9 mouse cellular contexts compared by ENCODE assay signal in the genomic region with DNA sequence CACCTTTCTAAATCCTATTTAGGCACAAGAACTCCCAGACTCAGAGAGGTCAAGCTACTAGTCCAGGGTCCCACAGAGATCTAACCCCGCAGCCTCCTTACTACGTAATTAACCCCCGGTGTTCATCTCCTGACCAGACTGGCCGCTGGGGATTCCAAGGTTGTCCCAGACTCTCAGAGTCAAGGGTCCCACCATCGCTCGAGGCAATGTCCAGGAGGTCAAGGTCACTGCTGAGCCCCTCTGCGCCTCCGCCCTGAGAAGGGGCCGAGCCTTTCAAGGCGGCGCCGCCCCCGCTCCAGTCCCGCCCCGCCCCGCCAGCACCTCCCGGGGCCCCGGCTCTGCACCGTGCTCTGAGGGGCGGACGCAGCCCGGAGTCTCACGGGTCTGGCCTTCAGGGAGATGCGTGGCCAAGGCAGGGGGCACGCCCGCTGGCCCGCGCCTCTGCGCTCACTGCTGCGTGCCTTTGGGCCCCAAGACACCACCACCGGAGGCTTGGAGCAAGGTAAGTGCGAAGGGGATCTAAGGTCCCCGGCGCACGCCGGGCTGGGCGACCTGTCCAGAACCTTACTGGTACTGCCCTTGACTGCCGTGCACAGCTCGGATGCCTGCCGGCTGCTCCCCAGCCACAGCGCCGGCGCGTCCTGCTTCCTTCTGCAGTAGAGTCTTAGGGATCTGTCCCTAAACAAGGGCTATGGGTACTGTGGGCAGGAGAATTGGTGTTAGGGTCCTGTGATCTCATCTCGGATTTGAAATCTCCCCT. TPM values are rescaled to one million over a fixed set of nuclear protein-coding genes. Genes with fewer than 3 reads are reported as not detected.
DNase-seq lines count a peak whose midpoint lies in the region; ATAC-seq and TF ChIP-seq lines count a peak whose summit lies in the region.
"Had no signal": no experiment of that assay in that cellular context is flagged by ENCODE, and none has a peak within 500 bp of the region (broad histone marks: within the 10 kb centered on the region; RNA-seq: fewer than 3 reads in every experiment).

A gene (plus strand): TSS at position 175 of the 760 bp plus-strand sequence.

- peak within 1 kb of the TSS; percentile 16; the same call in 1 of the 2 replicates for H3K9ac ChIP-seq in lung, embryonic 15.5 days
- peak within 1 kb of the TSS; percentile 56 for H3K9ac ChIP-seq in forebrain, postnatal 0 days

- TF ChIP-seq POLR2A in olfactory bulb, adult 2 months (IDR thresholded peaks at IDR 0.05; ENCODE audit: insufficient read depth, low read depth, low read length) = no peak

- H3K4me2 ChIP-seq in lung, embryonic 15.5 days = peak within 1 kb of the TSS; percentile 77
- peak within 1 kb of the TSS; percentile 97 for H3K4me2 ChIP-seq in forebrain, postnatal 0 days (ENCODE audit: low read depth)

- peaks cover 23% of the 10 kb centered on the region for H3K27me3 ChIP-seq in lung, embryonic 15.5 days
- peaks cover 6% of the 10 kb centered on the region; the same call in 1 of the 2 replicates for H3K27me3 ChIP-seq in forebrain, postnatal 0 days (ENCODE audit: insufficient read depth, low read length)

- TF ChIP-seq CTCF in forebrain, postnatal 0 days (IDR thresholded peaks at IDR 0.05; ENCODE audit: low read depth) = no peak
- no peak for TF ChIP-seq CTCF in olfactory bulb, adult 2 months (IDR thresholded peaks at IDR 0.05; ENCODE audit: insufficient read depth, low read depth, low read length)

- peaks cover 6% of the 10 kb centered on the region for H3K4me1 ChIP-seq in lung, embryonic 15.5 days
- no peaks in the 10 kb centered on the region for H3K4me1 ChIP-seq in forebrain, postnatal 0 days (ENCODE audit: insufficient read depth)
- peaks cover 11% of the 10 kb centered on the region for H3K4me1 ChIP-seq in olfactory bulb, adult 2 months (ENCODE audit: control insufficient read depth, insufficient read depth, low read length)

- no peaks in the 10 kb centered on the region for H3K9me3 ChIP-seq in lung, embryonic 15.5 days
- H3K9me3 ChIP-seq in forebrain, postnatal 0 days (ENCODE audit: low read length) = no peaks in the 10 kb centered on the region

- peak within 1 kb of the TSS; percentile 37 for H3K4me3 ChIP-seq in lung, embryonic 15.5 days
- peak within 1 kb of the TSS; percentile 40 for H3K4me3 ChIP-seq in forebrain, postnatal 0 days (ENCODE audit: low read depth, low read length)
- peak within 1 kb of the TSS; percentile 52 for H3K4me3 ChIP-seq in olfactory bulb, adult 2 months (ENCODE audit: insufficient read depth, low read depth, low read length)

- intact Hi-C loops in left cerebral cortex, postnatal 4 days (cut with DNase I) = no loop called here

- WGBS in lung, embryonic 15.5 days = 2% methylated on average over 45 of the region's 45 CpGs
- 2% methylated on average over 45 of the region's 45 CpGs for WGBS in forebrain, postnatal 0 days
- WGBS in olfactory bulb, adult 2 months = 3% methylated on average over 45 of the region's 45 CpGs

- H3K27ac ChIP-seq in lung, embryonic 15.5 days = no peak within 1 kb of the TSS
- H3K27ac ChIP-seq in forebrain, postnatal 0 days (ENCODE audit: low read depth, low read length) = no peak within 1 kb of the TSS
- no peak within 1 kb of the TSS for H3K27ac ChIP-seq in olfactory bulb, adult 2 months (ENCODE audit: insufficient read depth, low read depth, low read length)

- ATAC-seq in lung, embryonic 15.5 days (ENCODE audit: borderline replicate concordance, extremely low read depth, low FRiP score, low TSS enrichment) = peak; percentile 39; the same call in 1 of the 2 replicates
- ATAC-seq in forebrain, postnatal 0 days = peak; percentile 54

- DNase-seq in adrenal gland, adult (ENCODE audit: inconsistent age in 2 of 2, low spot score in 1 of 2) = peak; percentile 17 to 36
- no peak for DNase-seq in adrenal gland, postnatal 4 days (ENCODE audit: low spot score in 2 of 2)
- DNase-seq in lung, postnatal 10 days = no peak
- DNase-seq in forebrain, postnatal 0 days = no peak
- DNase-seq in left cerebral cortex, postnatal 4 days = no peak
- no peak for DNase-seq in spleen, postnatal 36 days (ENCODE audit: low spot score in 2 of 2)

- no peaks in the 10 kb centered on the region for H3K36me3 ChIP-seq in lung, embryonic 15.5 days
- H3K36me3 ChIP-seq in forebrain, postnatal 0 days (ENCODE audit: insufficient read depth) = no peaks in the 10 kb centered on the region

RNA-seq across cellular contexts. Expression of the gene that starts here (rescaled TPM):
- 1 to 10 TPM; 7.3 to 8.2 TPM for total RNA-seq in adrenal gland, postnatal 4 days (2021)
- polyA plus RNA-seq in lung, embryonic 15.5 days (2015; fragmentation: Nextera tagmentation; extraction: Ambion mirVana) = 0.62 and 0.93 TPM in 2 replicates
- 152 and 170 TPM in 2 replicates for total RNA-seq in forebrain, postnatal 0 days (2014; rRNA removed)
- polyA plus RNA-seq in forebrain, postnatal 0 days (2015; fragmentation: Nextera tagmentation; extraction: Ambion mirVana) = 97.8 and 98.2 TPM in 2 replicates
- total RNA-seq in left cerebral cortex, postnatal 4 days (2021) = 100 to 1,000 TPM; 128 to 133 TPM
- polyA plus RNA-seq in olfactory bulb, adult 2 months (2012; ENCODE audit: insufficient read depth, insufficient read length, low replicate concordance, missing spikeins) = not detected in 2 replicates
- total RNA-seq: common myeloid progenitor, adult 5-6 weeks had no signal

Comparison
In these comparisons a context has a peak if more than half of its experiments do, and no peak if none do; other contexts are left out.
1. RNA of the gene that starts here (total RNA-seq): 152 to 170 TPM in forebrain, postnatal 0 days and 128 to 133 TPM in left cerebral cortex, postnatal 4 days; 7.3 to 8.2 TPM in adrenal gland, postnatal 4 days; every median in the first group is over 10 times any median in the second.
2. DNase-seq: peak in adrenal gland, adult (2 of 2); none in adrenal gland, postnatal 4 days (0 of 2), lung, postnatal 10 days (single experiment), forebrain, postnatal 0 days (single experiment), left cerebral cortex, postnatal 4 days (single experiment) and spleen, postnatal 36 days (0 of 2).
3. Peak in ATAC-seq, H3K4me3 ChIP-seq, H3K9ac ChIP-seq and H3K4me2 ChIP-seq in lung, embryonic 15.5 days; RNA of the gene not detected or under 1 TPM.
4. Peak in every context shown above with its lines, with median percentiles within 50 percentile points of each other: H3K4me3 ChIP-seq.